Mouse (Mus musculus): ENCODE measurements around the gene Trp53rkb. TPM values are rescaled to one million over a fixed set of nuclear protein-coding genes. Genes with fewer than 3 reads are reported as not detected.

Gene Trp53rkb
- total and polyA plus RNA-seq, 3 experiments: 7.0 to 9.1 (median 7.1) TPM

DNA sequence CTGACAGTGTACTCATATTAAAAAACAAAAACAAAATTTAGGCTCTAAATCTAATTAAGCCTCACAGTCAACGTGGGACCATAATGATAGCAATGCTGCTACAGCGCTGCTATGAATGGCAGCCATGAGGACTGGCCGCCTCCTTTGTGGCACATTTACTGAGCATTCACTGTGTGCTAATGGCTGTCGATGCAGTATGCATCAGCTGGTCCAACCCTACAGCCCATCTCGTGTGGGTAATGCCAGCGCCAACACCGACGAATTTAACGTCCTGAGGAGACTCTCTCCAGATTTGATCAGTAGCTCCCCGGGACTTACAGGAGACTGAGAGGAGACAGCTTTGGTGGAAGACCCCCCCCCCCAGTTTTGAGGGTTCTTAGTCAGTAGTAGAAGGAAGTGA, 18.1 kb upstream of the Trp53rkb start:
- Histone ChIP-seq H3K79me2 (replicated peaks; ENCODE audit: control insufficient read depth, extremely low read depth, insufficient read depth, poor library complexity, severe bottlenecking) (no peaks in the 10 kb centered on the region), H3K36me3 (replicated peaks in 1 of 2; ENCODE audit: control insufficient read depth in 1 of 2, insufficient read depth in 1 of 2, low read length in 1 of 2) (no peaks in the 10 kb centered on the region), H3K4me3 (replicated peaks in 1 of 3; ENCODE audit: low read depth in 2 of 3, low read length in 2 of 3, poor library complexity in 1 of 3) (no peak overlapping the region), H3K4me2 (ENCODE audit: insufficient read depth, low read depth, poor library complexity, severe bottlenecking) (no peak overlapping the region), H3K4me1 (ENCODE audit: control insufficient read depth in 1 of 2, insufficient read depth in 2 of 2) (peaks cover 2 to 22% of the 10 kb centered on the region in 2 experiments; a peak in 3 of 4 replicates), H3K27ac (ENCODE audit: insufficient read depth, low read depth) (no peak overlapping the region), H3K27me3 (replicated peaks) (no peaks in the 10 kb centered on the region), H3K9me3 (replicated peaks; ENCODE audit: low read length) (no peaks in the 10 kb centered on the region), H3K9ac (ENCODE audit: insufficient read depth, low read depth) (no peak overlapping the region)
- in situ Hi-C loops (cut with MboI; ENCODE audit: low pct_ligation_motif_present, low pct_unique_long_range_greater_than_20kb, low sequenced_read_pairs) (loop anchor here (5.0 kb wide), 1 partner anchor 57 kb away; no protein-coding TSS in a partner anchor), dilution Hi-C loops (cut with MboI; ENCODE audit: extremely low pct_ligation_motif_present, extremely low pct_unique_long_range_greater_than_20kb, low sequenced_read_pairs) (no loop called here)
- TF ChIP-seq E2F4 (IDR thresholded peaks at IDR 0.05; ENCODE audit: insufficient replicate concordance, low read depth, low read length): no peak
- no peak for TF ChIP-seq NELFE (IDR thresholded peaks at IDR 0.05; ENCODE audit: low read depth, low read length)
- TF ChIP-seq TCF12 (IDR thresholded peaks at IDR 0.05; ENCODE audit: low read depth, low read length): no peak
- no peak for TF ChIP-seq HCFC1 (IDR thresholded peaks at IDR 0.05; ENCODE audit: low read depth, low read length)
- TF ChIP-seq PAX5 (IDR thresholded peaks at IDR 0.05; ENCODE audit: low read length): no peak
- no peak for TF ChIP-seq NRF1 (IDR thresholded peaks at IDR 0.05; ENCODE audit: low read depth, low read length)
- TF ChIP-seq MAFK (IDR thresholded peaks at IDR 0.05; ENCODE audit: insufficient replicate concordance, low read length): no peak
- TF ChIP-seq JUN (IDR thresholded peaks at IDR 0.05; ENCODE audit: insufficient read depth, low read depth, low read length): no peak
- no peak for TF ChIP-seq CTCF (conservative IDR thresholded peaks at IDR 0.05 in 1 of 2, IDR thresholded peaks at IDR 0.05 in 1 of 2; ENCODE audit: low read depth in 2 of 2, low read length in 2 of 2)
- no peak for TF ChIP-seq EP300 (IDR thresholded peaks at IDR 0.05; ENCODE audit: low read length)
- TF ChIP-seq KAT2A (IDR thresholded peaks at IDR 0.05; ENCODE audit: insufficient replicate concordance, low read length): no peak
- TF ChIP-seq ZMIZ1 (IDR thresholded peaks at IDR 0.05; ENCODE audit: low read depth, low read length): no peak
- no peak for TF ChIP-seq MEF2A (IDR thresholded peaks at IDR 0.05; ENCODE audit: borderline replicate concordance, low read depth, low read length)
- no peak for TF ChIP-seq USF1 (IDR thresholded peaks at IDR 0.05; ENCODE audit: low read depth, low read length)
- TF ChIP-seq SIN3A (IDR thresholded peaks at IDR 0.05; ENCODE audit: low read length): no peak
- TF ChIP-seq RCOR1 (conservative IDR thresholded peaks at IDR 0.05; ENCODE audit: low read depth, low read length): no peak
- TF ChIP-seq SMC3 (IDR thresholded peaks at IDR 0.05; ENCODE audit: low read depth, low read length): no peak
- DNase-seq (ENCODE audit: extremely low read depth): no peak

DNA sequence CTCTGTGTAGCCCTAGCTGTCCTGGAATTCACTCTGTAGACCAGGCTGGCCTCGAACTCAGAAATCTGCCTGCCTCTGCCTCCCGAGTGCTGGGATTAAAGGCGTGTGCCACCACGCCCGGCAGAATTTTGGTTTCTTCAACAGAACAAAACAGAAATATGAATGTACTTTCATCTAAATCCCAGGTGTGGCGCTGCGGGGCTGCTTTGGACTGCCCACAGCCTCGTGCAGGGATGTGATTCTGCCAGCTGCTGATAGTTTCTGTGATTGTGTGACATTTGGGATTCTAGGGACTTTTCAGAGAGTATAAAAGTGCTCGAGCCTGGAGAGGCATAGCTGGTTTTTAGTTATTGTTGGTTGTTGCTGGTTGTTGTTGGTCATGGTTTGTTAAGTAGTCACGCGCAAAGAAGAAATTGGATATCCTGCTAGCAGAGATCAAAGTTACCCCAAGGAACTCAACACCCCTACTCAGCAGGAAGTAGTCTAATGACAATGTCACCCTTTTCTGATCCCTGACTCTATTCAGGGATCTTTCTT, 16.9 kb upstream of the Trp53rkb start:
- dilution Hi-C loops (cut with MboI; ENCODE audit: extremely low pct_ligation_motif_present, extremely low pct_unique_long_range_greater_than_20kb, low sequenced_read_pairs) (no loop called here), in situ Hi-C loops (cut with MboI; ENCODE audit: low pct_ligation_motif_present, low pct_unique_long_range_greater_than_20kb, low sequenced_read_pairs) (loop anchor here (5.0 to 25.0 kb wide), 2 partner anchors 178 to 688 kb away; no protein-coding TSS in a partner anchor)
- Histone ChIP-seq H3K4me1 (ENCODE audit: control insufficient read depth in 1 of 2, insufficient read depth in 2 of 2) (peaks cover 2 to 20% of the 10 kb centered on the region in 2 experiments; a peak in 3 of 4 replicates), H3K36me3 (replicated peaks in 1 of 2; ENCODE audit: control insufficient read depth in 1 of 2, insufficient read depth in 1 of 2, low read length in 1 of 2) (no peaks in the 10 kb centered on the region), H3K79me2 (replicated peaks; ENCODE audit: control insufficient read depth, extremely low read depth, insufficient read depth, poor library complexity, severe bottlenecking) (no peaks in the 10 kb centered on the region), H3K9me3 (replicated peaks; ENCODE audit: low read length) (no peaks in the 10 kb centered on the region), H3K4me2 (ENCODE audit: insufficient read depth, low read depth, poor library complexity, severe bottlenecking) (no peak overlapping the region), H3K4me3 (replicated peaks in 1 of 3; ENCODE audit: low read depth in 2 of 3, low read length in 2 of 3, poor library complexity in 1 of 3) (no peak overlapping the region), H3K27ac (ENCODE audit: insufficient read depth, low read depth) (no peak overlapping the region), H3K9ac (ENCODE audit: insufficient read depth, low read depth) (no peak overlapping the region), H3K27me3 (replicated peaks) (no peaks in the 10 kb centered on the region)
- no peak for TF ChIP-seq KAT2A (IDR thresholded peaks at IDR 0.05; ENCODE audit: insufficient replicate concordance, low read length)
- no peak; the same call in 1 of the 2 replicates for TF ChIP-seq RAD21 (IDR thresholded peaks at IDR 0.05; ENCODE audit: low read depth, low read length)
- TF ChIP-seq MYC (IDR thresholded peaks at IDR 0.05; ENCODE audit: low read depth, low read length): no peak
- no peak for TF ChIP-seq IRF4 (IDR thresholded peaks at IDR 0.05; ENCODE audit: low read depth, low read length)
- no peak for TF ChIP-seq E2F4 (IDR thresholded peaks at IDR 0.05; ENCODE audit: insufficient replicate concordance, low read depth, low read length)
- TF ChIP-seq JUND (conservative IDR thresholded peaks at IDR 0.05; ENCODE audit: low read depth, low read length): no peak
- no peak for TF ChIP-seq USF2 (conservative IDR thresholded peaks at IDR 0.05; ENCODE audit: low read depth, low read length)
- no peak for TF ChIP-seq SIN3A (IDR thresholded peaks at IDR 0.05; ENCODE audit: low read length)
- no peak for TF ChIP-seq UBTF (IDR thresholded peaks at IDR 0.05; ENCODE audit: low read depth, low read length)
- TF ChIP-seq ZMIZ1 (IDR thresholded peaks at IDR 0.05; ENCODE audit: low read depth, low read length): no peak
- TF ChIP-seq HCFC1 (IDR thresholded peaks at IDR 0.05; ENCODE audit: low read depth, low read length): no peak
- TF ChIP-seq POLR2A (IDR thresholded peaks at IDR 0.05; ENCODE audit: low read depth, low read length): no peak
- no peak for TF ChIP-seq ELF1 (IDR thresholded peaks at IDR 0.05; ENCODE audit: low read depth, low read length)
- no peak for TF ChIP-seq JUN (IDR thresholded peaks at IDR 0.05; ENCODE audit: insufficient read depth, low read depth, low read length)
- TF ChIP-seq NELFE (IDR thresholded peaks at IDR 0.05; ENCODE audit: low read depth, low read length): no peak
- no peak for TF ChIP-seq NRF1 (IDR thresholded peaks at IDR 0.05; ENCODE audit: low read depth, low read length)
- no peak for TF ChIP-seq POLR2AphosphoS2 (IDR thresholded peaks at IDR 0.05; ENCODE audit: low read depth, low read length)
- no peak for TF ChIP-seq MEF2A (IDR thresholded peaks at IDR 0.05; ENCODE audit: borderline replicate concordance, low read depth, low read length)
- no peak for TF ChIP-seq TCF12 (IDR thresholded peaks at IDR 0.05; ENCODE audit: low read depth, low read length)
- TF ChIP-seq PAX5 (IDR thresholded peaks at IDR 0.05; ENCODE audit: low read length): no peak
- no peak for DNase-seq (ENCODE audit: extremely low read depth)

Data from CH12.LX (cell line).